In the genomic region with DNA sequence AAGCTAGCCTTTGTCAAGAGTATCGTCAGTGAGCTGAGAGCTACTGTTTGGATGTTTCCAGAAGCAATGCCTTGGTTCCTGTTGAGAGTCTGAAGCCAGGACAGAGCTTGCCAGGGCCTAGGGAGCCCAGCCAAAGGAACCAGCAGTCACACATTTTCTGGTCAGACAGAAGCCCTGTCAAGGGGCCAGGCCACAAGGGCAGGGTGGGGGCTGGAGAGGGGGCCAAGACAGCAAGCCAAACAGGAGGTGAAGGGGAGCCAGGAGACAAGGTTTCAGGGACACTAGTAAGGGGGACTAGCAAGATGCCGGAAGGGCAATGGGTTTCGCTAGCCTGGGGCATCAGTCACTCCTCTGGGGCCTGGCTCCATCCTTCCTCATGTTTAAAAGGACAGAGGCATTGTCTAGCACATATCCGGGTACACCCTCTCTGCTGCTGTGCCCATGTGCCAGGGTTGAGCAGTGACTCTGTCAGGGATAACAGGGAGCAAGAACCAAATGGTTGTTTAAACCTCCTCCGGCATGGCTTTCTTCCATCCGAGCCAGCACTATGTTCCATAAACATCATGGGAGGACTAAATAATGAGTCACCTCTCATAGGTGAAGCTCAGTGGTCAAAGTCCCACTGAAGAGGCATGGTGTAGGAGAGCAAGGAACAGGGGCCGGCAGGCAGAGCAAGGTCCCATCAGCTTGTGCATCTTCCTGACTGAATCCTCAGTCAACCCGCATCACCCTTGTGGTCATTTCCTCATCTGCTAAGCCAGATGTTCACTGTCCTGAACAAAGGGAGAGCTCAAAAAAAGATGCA, we compare ENCODE assay signal across 9 mouse cellular contexts. TPM values are rescaled to one million over a fixed set of nuclear protein-coding genes. Genes with fewer than 3 reads are reported as not detected.
DNase-seq lines count a peak whose midpoint lies in the region; ATAC-seq lines count a peak whose summit lies in the region.
"Had no signal": no experiment of that assay in that cellular context is flagged by ENCODE, and none has a peak within 500 bp of the region (broad histone marks: within the 10 kb centered on the region; RNA-seq: fewer than 3 reads in every experiment).

No protein-coding gene starts in this region.

- no peaks in the 10 kb centered on the region for H3K27me3 ChIP-seq in hindbrain, embryonic 10.5 days (ENCODE audit: insufficient read depth, poor library complexity, severe bottlenecking)
- no peaks in the 10 kb centered on the region for H3K27me3 ChIP-seq in hindbrain, embryonic 12.5 days
- no peaks in the 10 kb centered on the region for H3K27me3 ChIP-seq in embryonic facial prominence, embryonic 10.5 days (replicated peaks; ENCODE audit: low read depth, poor library complexity, severe bottlenecking)
- no peaks in the 10 kb centered on the region for H3K27me3 ChIP-seq in neural tube, embryonic 15.5 days (replicated peaks)
- H3K27me3 ChIP-seq: megakaryocyte, embryonic 14.5 days had no signal

- no peaks in the 10 kb centered on the region for H3K9me3 ChIP-seq in hindbrain, embryonic 10.5 days
- no peaks in the 10 kb centered on the region for H3K9me3 ChIP-seq in hindbrain, embryonic 12.5 days (replicated peaks)
- no peaks in the 10 kb centered on the region for H3K9me3 ChIP-seq in embryonic facial prominence, embryonic 10.5 days
- H3K9me3 ChIP-seq in neural tube, embryonic 15.5 days (replicated peaks), result no peaks in the 10 kb centered on the region
- H3K9me3 ChIP-seq: megakaryocyte, embryonic 14.5 days had no signal

- no peak for DNase-seq in hindbrain, embryonic 10.5 days (ENCODE audit: low spot score)
- peak; percentile 14 to 22 for DNase-seq in cerebellum, adult 18-20 months
- peak; percentile 72 to 81 for DNase-seq in heart, adult 9 months (ENCODE audit: low spot score in 2 of 2)
- DNase-seq in lung, adult 18-20 months, result peak; percentile 70 to 71
- no peak for DNase-seq in embryonic facial prominence, embryonic 10.5 days (ENCODE audit: low spot score)
- DNase-seq in retina, postnatal 1 day, result no peak

- H3K4me2 ChIP-seq in hindbrain, embryonic 12.5 days (replicated peaks), result no peak overlapping the region
- no peak overlapping the region for H3K4me2 ChIP-seq in neural tube, embryonic 15.5 days

- H3K4me1 ChIP-seq in hindbrain, embryonic 10.5 days (replicated peaks), result peaks cover 36% of the 10 kb centered on the region
- peaks cover 21% of the 10 kb centered on the region for H3K4me1 ChIP-seq in hindbrain, embryonic 12.5 days
- H3K4me1 ChIP-seq in embryonic facial prominence, embryonic 10.5 days, result peaks cover 13% of the 10 kb centered on the region
- H3K4me1 ChIP-seq in neural tube, embryonic 15.5 days, result peaks cover 5% of the 10 kb centered on the region

- 87% methylated on average over 8 of the region's 8 CpGs for WGBS in hindbrain, embryonic 10.5 days
- WGBS in hindbrain, embryonic 12.5 days, result 90% methylated on average over 8 of the region's 8 CpGs
- WGBS in embryonic facial prominence, embryonic 10.5 days, result 85% methylated on average over 8 of the region's 8 CpGs
- WGBS in neural tube, embryonic 15.5 days, result 86% methylated on average over 8 of the region's 8 CpGs

- ATAC-seq in hindbrain, embryonic 12.5 days (ENCODE audit: low FRiP score), result no peak
- ATAC-seq in neural tube, embryonic 15.5 days (ENCODE audit: low FRiP score), result no peak

- no peaks in the 10 kb centered on the region for H3K36me3 ChIP-seq in hindbrain, embryonic 10.5 days
- no peaks in the 10 kb centered on the region for H3K36me3 ChIP-seq in hindbrain, embryonic 12.5 days
- H3K36me3 ChIP-seq in embryonic facial prominence, embryonic 10.5 days (replicated peaks), result peaks cover 6% of the 10 kb centered on the region; the same call in 1 of the 2 replicates
- H3K36me3 ChIP-seq in neural tube, embryonic 15.5 days, result no peaks in the 10 kb centered on the region

- H3K4me3 ChIP-seq in hindbrain, embryonic 10.5 days, result no peak overlapping the region
- H3K4me3 ChIP-seq in hindbrain, embryonic 12.5 days, result no peak overlapping the region
- no peak overlapping the region for H3K4me3 ChIP-seq in embryonic facial prominence, embryonic 10.5 days
- no peak overlapping the region for H3K4me3 ChIP-seq in neural tube, embryonic 15.5 days (replicated peaks)
- H3K4me3 ChIP-seq: megakaryocyte, embryonic 14.5 days had no signal

- 0 out of 2 replicates have a peak overlapping the region, but pooled peaks have one; percentile 16 for H3K27ac ChIP-seq in hindbrain, embryonic 10.5 days
- no peak overlapping the region for H3K27ac ChIP-seq in hindbrain, embryonic 12.5 days
- no peak overlapping the region for H3K27ac ChIP-seq in embryonic facial prominence, embryonic 10.5 days (replicated peaks)
- no peak overlapping the region for H3K27ac ChIP-seq in neural tube, embryonic 15.5 days (replicated peaks)

- H3K9ac ChIP-seq in hindbrain, embryonic 12.5 days, result no peak overlapping the region
- H3K9ac ChIP-seq in neural tube, embryonic 15.5 days (replicated peaks), result no peak overlapping the region

RNA-seq across cellular contexts. Expression of a gene that starts 44.0 kb away (rescaled TPM):
- polyA plus RNA-seq in hindbrain, embryonic 10.5 days (2016; fragmentation: Nextera tagmentation; extraction: Ambion mirVana), result 8.8 and 9.0 TPM in 2 replicates
- 13.9 and 15.4 TPM in 2 replicates for polyA plus RNA-seq in hindbrain, embryonic 12.5 days (2016; fragmentation: Nextera tagmentation; extraction: Ambion mirVana)
- polyA plus RNA-seq in embryonic facial prominence, embryonic 10.5 days (2016; fragmentation: Nextera tagmentation; extraction: Ambion mirVana), result 9.6 and 12.0 TPM in 2 replicates
- 5.9 and 6.0 TPM in 2 replicates for polyA plus RNA-seq in neural tube, embryonic 15.5 days (2015; fragmentation: Nextera tagmentation; extraction: Ambion mirVana)

Comparison
In these comparisons a context has a peak if more than half of its experiments do, and no peak if none do; other contexts are left out.
1. DNase-seq: peak in cerebellum, adult 18-20 months (2 of 2), heart, adult 9 months (2 of 2) and lung, adult 18-20 months (2 of 2); none in hindbrain, embryonic 10.5 days (single experiment), embryonic facial prominence, embryonic 10.5 days (single experiment) and retina, postnatal 1 day (single experiment).